Mouse (Mus musculus) MEL (cell line): ENCODE data around the gene Rab10. TPM values are rescaled to one million over a fixed set of nuclear protein-coding genes. Genes with fewer than 3 reads are reported as not detected.
A peak's percentile ranks its signal among the peaks of the same experiment; 100 is the strongest.

Experiments used
- DNase-seq: peaks from one replicate; pipeline ENCODE4 v3.0.0; 2011; ENCODE audit warnings: low read depth, low spot score
- H3K27ac ChIP-seq: 2 replicates; pipeline ENCODE4 v1.5.1; 2012; ENCODE audit warnings: low read depth, mild to moderate bottlenecking, control low read depth, low read length, moderate library complexity; ENCODE audit not compliant: control insufficient read depth
- H3K27me3 ChIP-seq, 2 experiments: fragments of 150-350 bp in 1 of 2; sonication (generic) in 1 of 2; 2 replicates each; pipeline ENCODE4 v1.6.1; 2012; ENCODE audit warnings: low read length in 2 of 2, mild to moderate bottlenecking in 2 of 2, improper control_type of control experiment in 1 of 2, moderate library complexity in 1 of 2; ENCODE audit not compliant: insufficient read depth in 2 of 2, control insufficient read depth in 1 of 2
- H3K36me3 ChIP-seq, 2 experiments: 2 replicates each; pipeline ENCODE4 v1.6.1; 2012 to 2014; ENCODE audit warnings: low read length in 2 of 2, improper control_type of control experiment in 1 of 2, inconsistent platforms in 1 of 2, mild to moderate bottlenecking in 1 of 2; ENCODE audit not compliant: insufficient read depth in 2 of 2, control insufficient read depth in 1 of 2
- H3K4me1 ChIP-seq, 2 experiments: fragments of 150-350 bp in 1 of 2; sonication (generic) in 1 of 2; 2 replicates each; pipeline ENCODE4 v1.6.1; 2012; ENCODE audit warnings: low read length in 2 of 2, improper control_type of control experiment in 1 of 2, mild to moderate bottlenecking in 1 of 2; ENCODE audit not compliant: insufficient read depth in 2 of 2, control insufficient read depth in 1 of 2
- H3K4me3 ChIP-seq, 2 experiments: fragments of 150-350 bp in 1 of 2; sonication (generic) in 1 of 2; 2 replicates each; pipeline ENCODE4 v1.5.1; 2012; ENCODE audit warnings: low read depth in 2 of 2, low read length in 2 of 2, mild to moderate bottlenecking in 2 of 2, moderate library complexity in 2 of 2, control low read depth in 1 of 2, improper control_type of control experiment in 1 of 2; ENCODE audit not compliant: control insufficient read depth in 1 of 2, insufficient read depth in 1 of 2
- H3K79me2 ChIP-seq: 2 replicates; pipeline ENCODE4 v1.6.1; 2012; ENCODE audit warnings: mild to moderate bottlenecking, low read length, moderate library complexity; ENCODE audit not compliant: control insufficient read depth, poor library complexity, insufficient read depth
- H3K9ac ChIP-seq: 2 replicates; pipeline ENCODE4 v1.6.1; 2012; ENCODE audit warnings: low read depth, mild to moderate bottlenecking, control low read depth, low read length, moderate library complexity; ENCODE audit not compliant: control insufficient read depth, poor library complexity, severe bottlenecking
- H3K9me3 ChIP-seq: fragments of 150-350 bp; sonication (generic); replicated peaks from 2 replicates; pipeline ENCODE4 v1.6.1; 2012; ENCODE audit warnings: mild to moderate bottlenecking, low read length, improper control_type of control experiment, moderate library complexity; ENCODE audit not compliant: insufficient read depth
- BHLHE40 ChIP-seq: IDR thresholded peaks from 2 replicates; pipeline ENCODE4 v1.6.1; 2012; ENCODE audit warnings: low read depth, mild to moderate bottlenecking, inconsistent platforms, low read length, improper control_type of control experiment, borderline replicate concordance
- CHD1 ChIP-seq: IDR thresholded peaks from 2 replicates; pipeline ENCODE4 v1.6.1; 2012; ENCODE audit warnings: low read depth, mild to moderate bottlenecking, inconsistent platforms, low read length, improper control_type of control experiment
- E2F4 ChIP-seq: IDR thresholded peaks from 2 replicates; pipeline ENCODE4 v1.6.1; 2011; ENCODE audit warnings: low read depth, low read length, improper control_type of control experiment, borderline replicate concordance
- ETS1 ChIP-seq: IDR thresholded peaks from 2 replicates; pipeline ENCODE4 v1.6.1; 2012; ENCODE audit warnings: low read depth, mild to moderate bottlenecking, inconsistent platforms, low read length, improper control_type of control experiment, moderate library complexity
- GABPA ChIP-seq: IDR thresholded peaks from 2 replicates; pipeline ENCODE4 v1.6.1; 2012; ENCODE audit warnings: low read depth, mild to moderate bottlenecking, inconsistent platforms, low read length, improper control_type of control experiment, moderate library complexity
- GATA1 ChIP-seq: IDR thresholded peaks from 2 replicates; pipeline ENCODE4 v1.6.1; 2011; ENCODE audit warnings: low read depth, low read length, improper control_type of control experiment
- KAT2A ChIP-seq: conservative IDR thresholded peaks from 2 replicates; pipeline ENCODE4 v1.6.1; 2012; ENCODE audit warnings: low read depth, low read length, improper control_type of control experiment, inconsistent platforms
- MEF2A ChIP-seq: IDR thresholded peaks from 2 replicates; pipeline ENCODE4 v1.6.1; 2014; ENCODE audit warnings: low read depth, mild to moderate bottlenecking, inconsistent platforms, low read length, improper control_type of control experiment; ENCODE audit not compliant: poor library complexity, insufficient replicate concordance, severe bottlenecking; ENCODE audit errors: extremely low read depth
- MXI1 ChIP-seq: IDR thresholded peaks from 2 replicates; pipeline ENCODE4 v1.6.1; 2011; ENCODE audit warnings: mild to moderate bottlenecking, low read depth, low read length, improper control_type of control experiment
- NRF1 ChIP-seq: IDR thresholded peaks from 2 replicates; pipeline ENCODE4 v1.6.1; 2014; ENCODE audit warnings: low read depth, mild to moderate bottlenecking, inconsistent platforms, low read length, improper control_type of control experiment, moderate library complexity; ENCODE audit not compliant: poor library complexity, insufficient read depth, severe bottlenecking
- POLR2AphosphoS2 ChIP-seq: IDR thresholded peaks from 2 replicates; pipeline ENCODE4 v1.6.1; 2011; ENCODE audit warnings: low read length, improper control_type of control experiment
- RAD21 ChIP-seq: IDR thresholded peaks from 2 replicates; pipeline ENCODE4 v1.6.1; 2011; ENCODE audit warnings: mild to moderate bottlenecking, low read depth, low read length, improper control_type of control experiment
- RCOR1 ChIP-seq: IDR thresholded peaks from 2 replicates; pipeline ENCODE4 v1.6.1; 2012; ENCODE audit warnings: low read depth, mild to moderate bottlenecking, inconsistent platforms, low read length, improper control_type of control experiment
- TAL1 ChIP-seq: IDR thresholded peaks from 2 replicates; pipeline ENCODE4 v1.6.1; 2012; ENCODE audit warnings: mild to moderate bottlenecking, inconsistent platforms, low read length, moderate library complexity, mixed read lengths
- TBP ChIP-seq: IDR thresholded peaks from 2 replicates; pipeline ENCODE4 v1.8.0; 2011; ENCODE audit warnings: low read depth, low read length, improper control_type of control experiment
- TCF12 ChIP-seq: IDR thresholded peaks from 2 replicates; pipeline ENCODE4 v1.6.1; 2014; ENCODE audit warnings: low read depth, mild to moderate bottlenecking, inconsistent platforms, low read length, improper control_type of control experiment, moderate library complexity
- UBTF ChIP-seq: IDR thresholded peaks from 2 replicates; pipeline ENCODE4 v1.6.1; 2012; ENCODE audit warnings: low read depth, mild to moderate bottlenecking, inconsistent platforms, low read length, improper control_type of control experiment, moderate library complexity, borderline replicate concordance; ENCODE audit not compliant: insufficient read depth
- USF1 ChIP-seq: IDR thresholded peaks from 2 replicates; pipeline ENCODE4 v1.6.1; 2014; ENCODE audit warnings: low read depth, mild to moderate bottlenecking, inconsistent platforms, low read length, improper control_type of control experiment, moderate library complexity
- ZKSCAN1 ChIP-seq: IDR thresholded peaks from 2 replicates; pipeline ENCODE4 v1.6.1; 2012; ENCODE audit warnings: low read depth, mild to moderate bottlenecking, inconsistent platforms, low read length, improper control_type of control experiment, moderate library complexity
- ZMIZ1 ChIP-seq: IDR thresholded peaks from 2 replicates; pipeline ENCODE4 v1.6.1; 2012; ENCODE audit warnings: low read depth, mild to moderate bottlenecking, inconsistent platforms, low read length, improper control_type of control experiment, moderate library complexity
- ZNF384 ChIP-seq: IDR thresholded peaks from 2 replicates; pipeline ENCODE4 v1.6.1; 2012; ENCODE audit warnings: low read depth, mild to moderate bottlenecking, inconsistent platforms, low read length, improper control_type of control experiment
- polyA plus RNA-seq, 2 experiments: library from polyadenylated mRNA; stranded (reverse) in 1 of 2; unstranded in 1 of 2; fragments of >175 nt in 1 of 2; fragments of >200 nt in 1 of 2; gene quantifications; 2 replicates each; pipeline versions ENCODE4 v1.2.1 to v1.2.4; 2012; ENCODE audit warnings: low replicate concordance in 2 of 2, low read depth in 1 of 2; ENCODE audit not compliant: insufficient read length in 2 of 2, insufficient read depth in 1 of 2, missing spikeins in 1 of 2
- total RNA-seq: library from RNA; depleted of rRNA; stranded (reverse); fragments of 300-350 nt; gene quantifications from 2 replicates; pipeline ENCODE4 v1.2.3, GENCODE M21; 2012

Gene Rab10
- total and polyA plus RNA-seq, 3 experiments = 41.3 to 71.8 (median 67.7) TPM

- TF ChIP-seq E2F4 (no peak), TCF12 (peak; percentile 93), RCOR1 (peak; percentile 88), NRF1 (no peak), UBTF (no peak), POLR2AphosphoS2 (no peak), ETS1 (peak; percentile 99), ZMIZ1 (no peak), KAT2A (no peak), RAD21 (no peak), MEF2A (no peak), USF1 (no peak), MXI1 (peak; percentile 94), TAL1 (peak; percentile 78), CHD1 (no peak), TBP (no peak), BHLHE40 (peak; percentile 60), GATA1 (peak; percentile 95), ZKSCAN1 (no peak)
These were observed 24.4 kb downstream of the Rab10 start (continued) for GRCm38 (mm10) chr12:3285377-3285776.

- peaks cover 3 to 65% of the 10 kb centered on the region in 2 experiments; a peak in 3 of 4 replicates for H3K36me3 ChIP-seq
- peaks cover 55% of the 10 kb centered on the region for H3K79me2 ChIP-seq
- peak overlapping the region; percentile 67 for H3K9ac ChIP-seq
- no peak for TF ChIP-seq TAL1
- TF ChIP-seq ZKSCAN1 = no peak
- no peak for TF ChIP-seq TCF12
- TF ChIP-seq ZNF384 = no peak
- no peak for TF ChIP-seq MEF2A
- TF ChIP-seq GABPA = no peak
- TF ChIP-seq, all 39 proteins: peak for 0
- peak overlapping the region; percentile 96 for H3K27ac ChIP-seq
- H3K9me3 ChIP-seq = no peaks in the 10 kb centered on the region
- 0 out of 4 replicates have a peak overlapping the region, but pooled peaks of 1 of the 2 experiments have one; percentile 59 for H3K4me3 ChIP-seq
- peaks cover 18 to 32% of the 10 kb centered on the region in 2 experiments for H3K4me1 ChIP-seq
- no peak for DNase-seq
- H3K27me3 ChIP-seq = no peaks in the 10 kb centered on the region
These were observed 25.3 kb downstream of the Rab10 start for GRCm38 (mm10) chr12:3284463-3284862.
